Mouse (Mus musculus): ENCODE data around the gene Card19.

Card19 gene

DNA sequence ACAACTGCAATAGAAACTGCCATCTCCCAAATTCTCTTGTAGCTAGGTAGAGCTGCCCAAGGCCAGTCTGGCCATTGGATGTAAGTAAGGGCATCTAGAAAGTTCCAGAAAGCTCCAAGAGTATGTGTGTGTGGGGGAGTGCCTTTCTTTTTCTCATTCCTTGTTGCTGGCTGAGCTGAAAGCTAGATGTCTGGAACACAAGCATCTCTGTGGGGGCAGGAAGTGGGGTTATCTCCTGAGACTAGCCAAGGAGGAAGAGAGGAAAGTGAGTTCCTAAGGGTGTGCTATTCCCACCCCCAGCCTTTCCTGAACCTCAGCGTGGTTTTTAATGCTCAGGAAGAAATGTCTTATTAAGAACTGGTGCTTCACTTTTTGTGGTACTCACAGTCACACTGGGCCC, 44.1 kb downstream of the Card19 start:
- no peak for DNase-seq (ENCODE audit: low spot score)

DNA sequence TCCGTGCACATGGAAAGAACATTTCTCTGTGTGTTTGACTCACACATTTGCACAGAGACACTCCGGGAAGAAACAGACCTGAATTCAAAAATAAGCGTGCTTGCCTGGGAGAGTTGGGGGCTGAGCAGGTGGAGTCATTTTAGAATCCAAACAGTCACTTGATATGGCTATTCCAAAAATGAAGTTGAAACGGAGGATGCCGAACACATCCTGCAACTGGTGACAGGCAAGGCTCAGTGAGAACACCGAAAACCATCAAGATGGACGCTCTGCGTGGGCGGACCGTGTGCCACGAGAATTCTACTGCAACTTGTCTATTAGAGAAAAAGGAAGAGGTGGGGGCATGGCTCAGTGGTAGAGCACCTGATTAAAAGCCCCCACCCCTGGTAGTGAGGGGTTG, 45.2 kb downstream of the Card19 start:
- no peak for DNase-seq (ENCODE audit: low spot score)

DNA sequence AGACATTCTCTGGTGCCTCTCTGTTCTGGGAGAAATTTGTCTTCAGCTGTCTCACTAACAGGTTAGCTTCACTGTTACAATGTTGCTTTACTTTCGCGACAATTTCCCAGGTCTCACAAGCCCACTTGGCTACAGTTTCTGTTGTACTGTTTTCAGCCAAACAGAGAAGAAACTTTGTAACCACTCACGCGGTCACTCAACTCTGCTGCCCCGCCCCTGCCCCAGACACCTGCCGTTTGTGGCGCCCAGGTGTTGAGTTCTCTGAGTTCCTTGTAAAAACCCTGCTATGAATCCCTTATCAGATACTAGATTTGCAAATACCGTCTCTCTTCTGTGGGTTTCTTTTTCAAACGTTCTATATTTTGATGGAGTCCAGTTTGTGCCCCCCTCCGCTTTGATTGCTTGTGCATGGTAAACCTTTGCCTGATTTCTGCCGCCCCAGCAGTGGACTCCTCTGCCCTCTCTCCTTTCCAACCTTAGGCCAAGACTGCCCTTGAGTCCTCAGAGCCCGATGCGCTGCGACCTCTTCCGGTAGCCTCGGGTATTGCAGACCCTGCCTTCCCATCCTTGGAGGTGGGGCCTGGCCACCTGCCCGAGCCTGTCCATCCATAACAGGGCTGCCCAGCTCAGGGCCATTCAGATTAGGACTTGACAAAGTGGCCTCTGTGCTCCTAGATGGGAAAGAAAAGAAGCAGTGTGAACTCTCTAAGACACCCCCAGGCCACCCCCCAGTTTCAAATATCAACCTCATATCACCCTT, 46.2 kb downstream of the Card19 start:
- DNase-seq (ENCODE audit: low spot score), result peak; percentile 90

DNA sequence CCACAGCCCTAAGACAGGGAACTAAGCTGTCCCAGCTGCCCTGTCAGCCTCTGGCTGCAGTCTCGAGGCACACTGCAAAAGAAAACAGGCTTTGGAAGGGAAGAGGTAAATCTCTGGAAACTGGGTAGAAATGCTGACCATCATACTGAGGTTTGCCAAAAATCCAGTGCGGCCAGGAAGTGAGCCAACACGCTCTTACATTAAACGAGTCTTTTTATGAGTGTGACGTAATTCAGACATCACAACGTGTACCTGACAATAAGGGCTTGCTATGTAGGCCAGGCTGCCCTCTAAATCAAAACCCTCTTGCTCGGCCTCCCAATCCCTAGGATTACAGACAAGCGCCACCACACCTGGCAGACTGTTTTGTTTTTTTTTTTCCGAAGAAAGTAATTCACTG, 48.8 kb downstream of the Card19 start:
- DNase-seq (ENCODE audit: low spot score), result no peak

DNA sequence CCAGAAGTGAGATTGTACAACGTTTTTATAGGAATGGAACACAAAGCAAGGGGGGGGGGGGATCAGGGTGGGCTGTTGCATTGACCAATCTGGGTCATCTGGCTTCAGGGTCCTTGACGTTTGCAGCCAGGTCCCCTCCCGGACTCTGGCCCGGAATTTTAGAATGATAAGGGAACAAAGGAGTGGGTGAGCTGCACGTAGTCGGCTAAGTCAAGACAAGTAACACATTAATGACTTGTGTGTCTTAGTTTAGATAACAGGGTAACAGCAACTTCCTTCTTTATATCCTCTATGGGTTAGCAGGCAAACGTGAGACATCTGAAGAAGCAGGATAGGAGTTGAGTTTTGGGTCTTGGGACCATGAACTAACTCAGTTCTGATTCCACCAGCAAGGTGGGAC, 52.2 kb downstream of the Card19 start:
- DNase-seq (ENCODE audit: low spot score), result no peak

DNA sequence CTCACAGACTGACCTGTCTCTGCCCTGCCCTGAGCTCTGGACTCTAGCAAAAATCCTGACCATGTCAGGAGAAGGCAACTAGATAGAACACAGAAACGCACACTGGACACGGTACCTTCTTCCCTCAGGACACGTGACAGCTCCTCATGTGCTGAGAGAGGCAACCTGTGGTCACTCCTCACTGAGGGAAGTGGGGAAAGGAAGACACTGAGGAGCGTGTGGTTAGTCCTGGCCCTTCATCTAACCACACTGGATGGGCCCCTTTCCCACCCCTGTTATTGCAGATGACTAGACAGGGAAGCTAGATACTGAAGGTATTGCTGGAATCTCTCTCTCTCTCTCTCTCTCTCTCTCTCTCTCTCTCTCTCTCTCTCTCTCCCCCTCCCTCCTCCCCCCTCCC, 53.1 kb downstream of the Card19 start:
- DNase-seq (ENCODE audit: low spot score), result no peak

DNA sequence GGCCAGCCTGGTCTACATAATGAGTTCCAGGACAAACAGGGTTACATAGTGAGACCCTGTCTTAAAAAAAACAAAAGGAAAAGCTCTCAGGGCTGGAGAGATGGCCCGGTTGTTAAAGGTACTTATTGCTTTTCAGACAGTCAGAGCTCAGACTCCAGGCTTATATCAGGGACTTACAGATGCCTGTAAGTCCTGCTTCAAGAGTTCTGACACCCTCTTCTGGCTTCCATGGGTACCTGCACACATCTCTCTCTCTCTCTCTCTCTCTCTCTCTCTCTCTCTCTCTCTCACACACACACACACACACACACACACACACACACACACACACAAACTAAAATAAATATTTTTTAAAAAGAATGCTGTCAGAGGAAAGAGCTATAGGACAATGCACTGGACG, 54.6 kb downstream of the Card19 start:
- no peak for DNase-seq (ENCODE audit: low spot score)

DNA sequence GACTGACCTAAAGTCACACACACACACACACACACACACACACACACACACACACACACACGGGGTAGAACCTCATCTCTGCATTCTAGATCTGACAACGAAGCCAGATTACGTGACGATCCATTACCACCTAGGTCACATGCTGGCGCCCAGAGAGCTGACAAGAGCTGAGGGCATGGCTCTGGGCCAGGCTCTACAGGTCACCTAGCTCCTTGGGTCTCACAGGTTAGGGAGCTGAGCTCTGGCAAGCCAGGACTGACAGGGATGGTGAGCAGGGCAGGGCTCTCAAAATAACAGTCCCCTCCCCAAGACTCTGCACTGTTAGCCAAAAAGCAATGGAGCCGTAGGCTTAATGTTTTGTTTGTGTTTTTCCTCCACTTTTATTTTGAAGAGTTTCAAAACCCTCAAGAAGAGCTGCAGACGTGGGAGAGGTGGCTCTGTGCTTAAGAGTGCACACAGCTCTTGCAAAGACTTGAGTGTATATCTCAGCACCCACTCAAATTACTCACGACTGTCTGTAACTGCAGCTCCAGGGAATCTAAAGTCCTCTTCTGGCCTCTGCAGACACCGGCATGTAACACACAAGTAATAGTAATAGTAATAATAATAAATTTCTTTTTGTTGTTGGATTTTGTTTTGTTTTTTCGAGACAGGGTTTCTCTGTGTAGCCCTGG, 57.7 kb downstream of the Card19 start:
- no peak for DNase-seq (ENCODE audit: low spot score)

DNA sequence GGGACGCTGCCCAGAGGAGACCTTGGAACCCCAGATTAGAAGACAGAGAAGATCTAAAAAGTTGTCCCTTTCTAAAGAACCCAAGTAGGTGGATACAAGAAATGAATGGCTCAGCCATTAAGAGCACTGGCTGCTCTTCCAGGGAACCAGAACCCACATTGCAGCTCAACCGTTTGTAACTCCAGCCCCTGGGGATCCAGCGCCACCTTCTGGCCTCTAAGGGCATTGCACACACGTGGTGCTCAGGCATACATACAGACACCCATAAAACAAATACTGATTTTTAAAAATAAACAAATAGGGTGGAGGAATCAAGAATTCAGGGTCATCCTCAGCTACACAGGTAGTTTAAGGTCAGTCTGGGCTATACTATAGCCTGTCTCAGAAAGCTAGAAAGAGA, 59.2 kb downstream of the Card19 start:
- no peak for DNase-seq (ENCODE audit: low spot score)

DNA sequence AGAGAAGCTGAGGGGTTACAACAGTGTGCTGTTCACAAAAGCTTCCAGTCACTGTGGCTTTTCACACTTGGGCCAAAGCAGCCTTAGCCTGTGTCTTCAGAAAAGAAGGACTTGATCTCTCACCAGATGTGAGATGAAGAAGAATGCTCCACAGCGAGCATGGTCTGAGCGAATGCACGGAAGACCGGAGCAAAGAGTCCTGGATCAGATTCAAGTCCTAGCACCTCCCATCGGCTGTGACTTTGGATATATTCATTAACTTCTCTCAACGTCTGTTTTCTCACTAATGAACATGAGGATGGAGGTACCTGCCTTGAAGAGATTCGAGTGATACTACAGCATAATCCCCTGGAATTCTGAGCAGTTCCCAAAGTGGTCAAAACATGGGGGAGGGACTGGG, 61.2 kb downstream of the Card19 start:
- DNase-seq (ENCODE audit: low spot score), result no peak

DNA sequence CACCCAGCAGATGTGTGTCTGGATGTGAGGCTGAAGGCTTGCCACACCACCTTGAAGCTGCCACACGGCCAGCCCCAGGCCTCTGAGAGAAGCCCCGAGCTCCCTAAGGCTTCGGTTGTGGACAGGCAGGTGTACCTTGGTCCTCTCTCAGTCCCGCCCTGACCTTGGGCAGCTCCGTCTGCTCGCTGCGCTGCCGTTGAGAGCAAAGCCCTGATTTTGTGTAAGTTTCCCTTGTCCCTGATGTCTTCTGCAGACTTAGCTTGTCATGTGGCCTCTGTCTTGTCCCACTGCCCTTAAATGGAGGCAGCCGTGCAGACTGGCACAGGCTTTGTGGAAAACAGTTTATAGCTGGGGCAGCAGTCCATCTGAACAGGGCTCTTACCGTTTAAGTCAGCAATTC, 61.8 kb downstream of the Card19 start:
- no peak for DNase-seq (ENCODE audit: low spot score)
